Mouse (Mus musculus): Measurements from ENCODE around the gene Slco1b2. TPM values are rescaled to one million over a fixed set of nuclear protein-coding genes. Genes with fewer than 3 reads are reported as not detected.

Slco1b2 gene
- polyA plus RNA-seq, 1 experiment from 2014 or later: not detected

- no peak overlapping the region for H3K4me3 ChIP-seq
- no peaks in the 10 kb centered on the region for H3K27me3 ChIP-seq
- no peaks in the 10 kb centered on the region for H3K4me1 ChIP-seq
- no peaks in the 10 kb centered on the region for H3K9me3 ChIP-seq (replicated peaks)
- ATAC-seq (ENCODE audit: low FRiP score): no peak
- no peak overlapping the region for H3K4me2 ChIP-seq (replicated peaks)
- no peaks in the 10 kb centered on the region for H3K36me3 ChIP-seq
- H3K9ac ChIP-seq: no peak overlapping the region
- H3K27ac ChIP-seq: no peak overlapping the region
- 73% methylated on average over 4 of the region's 4 CpGs for WGBS
These were observed 57.7 kb downstream of the Slco1b2 start for GRCm38 (mm10) chr6:141687008-141687407.

DNA sequence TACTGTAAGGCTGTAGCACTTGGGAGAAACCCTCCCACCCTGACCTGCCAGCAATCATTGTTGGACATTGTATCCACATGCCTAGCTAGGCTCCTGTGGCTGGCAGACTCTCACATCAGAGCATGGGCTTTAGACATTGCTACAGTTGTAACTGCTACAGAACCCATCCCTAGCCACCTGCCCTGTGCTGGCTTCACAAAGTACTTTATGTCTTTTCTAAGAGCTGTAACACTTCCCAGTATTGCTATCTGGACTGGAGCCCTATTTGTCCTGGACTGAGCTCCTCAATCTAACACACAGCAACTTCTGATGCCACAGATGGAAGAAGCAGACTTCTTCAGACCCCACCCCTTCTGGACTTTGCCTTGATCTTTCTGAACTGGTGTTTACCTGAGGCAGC, 61.9 kb downstream of the Slco1b2 start:
- ATAC-seq (ENCODE audit: low FRiP score): no peak
- H3K4me1 ChIP-seq: no peaks in the 10 kb centered on the region
- no peaks in the 10 kb centered on the region for H3K36me3 ChIP-seq
- H3K4me3 ChIP-seq: no peak overlapping the region
- no peaks in the 10 kb centered on the region for H3K9me3 ChIP-seq (replicated peaks)
- H3K9ac ChIP-seq: no peak overlapping the region
- no peaks in the 10 kb centered on the region for H3K27me3 ChIP-seq
- no peak overlapping the region for H3K27ac ChIP-seq
- H3K4me2 ChIP-seq (replicated peaks): no peak overlapping the region

Other genes starting within 250 kb of the Slco1b2 start
- gene Slco1c1, start 105.2 kb upstream of the Slco1b2 start, polyA plus RNA-seq (2016; fragmentation: Nextera tagmentation; extraction: Ambion mirVana): 6.3 and 8.7 TPM in 2 replicates
- gene Gm5724, start 144.3 kb downstream of the Slco1b2 start, polyA plus RNA-seq (2016; fragmentation: Nextera tagmentation; extraction: Ambion mirVana): not detected in 2 replicates
- 0.10 and 0.18 TPM in 2 replicates for gene Slco1a4, start 226.7 kb downstream of the Slco1b2 start, polyA plus RNA-seq (2016; fragmentation: Nextera tagmentation; extraction: Ambion mirVana)

All from hindbrain, embryonic 12.5 days (tissue).